Mouse (Mus musculus) forebrain, embryonic 12.5 days (tissue): ENCODE data around the gene Tbc1d1. TPM values are rescaled to one million over a fixed set of nuclear protein-coding genes. Genes with fewer than 3 reads are reported as not detected.
"Not testable (repeated sequence)": the region's sequence is repeated elsewhere in the genome, so short reads cannot be mapped to it uniquely, and the experiment has no call there.

ENCODE experiments used
- ATAC-seq: fragments of 200-750 bp; cut with Nextera tagmentation; 2 replicates; pipeline ENCODE4 v1.8.0; 2017; ENCODE audit warnings: moderate TSS enrichment; ENCODE audit not compliant: low FRiP score
- H3K27ac ChIP-seq: fragments of 300-500 bp; sonication (generic); 2 replicates; pipeline ENCODE4 v1.5.1; 2016; ENCODE audit warnings: mild to moderate bottlenecking
- H3K27me3 ChIP-seq: fragments of 300-500 bp; sonication (generic); 2 replicates; pipeline ENCODE4 v1.6.1; 2016; ENCODE audit warnings: mild to moderate bottlenecking
- H3K36me3 ChIP-seq: fragments of 300-500 bp; sonication (generic); replicated peaks from 2 replicates; pipeline ENCODE4 v1.6.1; 2016; ENCODE audit warnings: mild to moderate bottlenecking
- H3K4me1 ChIP-seq: fragments of 300-500 bp; sonication (generic); 2 replicates; pipeline ENCODE4 v1.6.1; 2016
- H3K4me2 ChIP-seq: fragments of 300-500 bp; sonication (generic); 2 replicates; pipeline ENCODE4 v1.6.1; 2016; ENCODE audit warnings: mild to moderate bottlenecking, moderate library complexity
- H3K4me3 ChIP-seq: fragments of 300-500 bp; sonication (generic); replicated peaks from 2 replicates; pipeline ENCODE4 v1.5.1; 2016; ENCODE audit warnings: mild to moderate bottlenecking
- H3K9ac ChIP-seq: fragments of 300-500 bp; sonication (generic); 2 replicates; pipeline ENCODE4 v1.6.1; 2016; ENCODE audit warnings: mild to moderate bottlenecking
- H3K9me3 ChIP-seq: fragments of 300-500 bp; sonication (generic); 2 replicates; pipeline ENCODE4 v1.6.1; 2016
- WGBS: fragments of 180-500 bp; shearing (Covaris S2); methylation state at CpG from one replicate; pipeline ENCODE4 v1.1.7; 2016; 5-methylcytosine and 5-hydroxymethylcytosine counted together
- polyA plus RNA-seq: library from polyadenylated mRNA; unstranded; fragments of >200 nt; fragmentation: Nextera tagmentation; extraction: Ambion mirVana; gene quantifications from 2 replicates; pipeline ENCODE4 v1.2.1, GENCODE M21; 2016

The Tbc1d1 gene
- polyA plus RNA-seq, 1 experiment from 2014 or later, result 25.3 TPM

- H3K36me3 ChIP-seq, result peaks cover 30% of the 10 kb centered on the region
- H3K27ac ChIP-seq, result peak overlapping the region; percentile 3; the same call in 1 of the 2 replicates
- H3K9ac ChIP-seq, result no peak overlapping the region; the same call in 1 of the 2 replicates
- ATAC-seq, result 0 out of 2 replicates have a peak, but pooled peaks have one; percentile 42
- H3K9me3 ChIP-seq, result no peaks in the 10 kb centered on the region
- no peak overlapping the region for H3K4me2 ChIP-seq
- WGBS, result 44% methylated on average over 5 of the region's 5 CpGs
- no peaks in the 10 kb centered on the region for H3K27me3 ChIP-seq
- peaks cover 23% of the 10 kb centered on the region for H3K4me1 ChIP-seq
- no peak overlapping the region for H3K4me3 ChIP-seq
These were observed 188.0 kb downstream of the Tbc1d1 start for GRCm38 (mm10) chr5:64343972-64344700.

- Histone ChIP-seq H3K27ac (peak overlapping the region; percentile 59; the same call in 1 of the 2 replicates), H3K4me2 (no peak overlapping the region), H3K4me1 (peaks cover 23% of the 10 kb centered on the region), H3K9me3 (no peaks in the 10 kb centered on the region), H3K27me3 (no peaks in the 10 kb centered on the region), H3K36me3 (peaks cover 38% of the 10 kb centered on the region), H3K9ac (no peak overlapping the region), H3K4me3 (no peak overlapping the region)
- 63% methylated on average over 16 of the region's 16 CpGs for WGBS
- ATAC-seq, result peak; percentile 68
These were observed 189.2 kb downstream of the Tbc1d1 start for GRCm38 (mm10) chr5:64345181-64345735.

- peaks cover 23% of the 10 kb centered on the region for H3K4me1 ChIP-seq
- 77% methylated on average over 7 of the region's 7 CpGs for WGBS
- H3K9me3 ChIP-seq, result no peaks in the 10 kb centered on the region
- no peaks in the 10 kb centered on the region for H3K27me3 ChIP-seq
- no peak for ATAC-seq
- H3K27ac ChIP-seq, result peak overlapping the region; percentile 59; the same call in 1 of the 2 replicates
- no peak overlapping the region for H3K4me2 ChIP-seq
- H3K36me3 ChIP-seq, result peaks cover 40% of the 10 kb centered on the region
- H3K9ac ChIP-seq, result no peak overlapping the region
- no peak overlapping the region for H3K4me3 ChIP-seq
These were observed 189.7 kb downstream of the Tbc1d1 start for GRCm38 (mm10) chr5:64345761-64346160.

- Histone ChIP-seq H3K4me1 (peaks cover 23% of the 10 kb centered on the region), H3K4me2 (no peak overlapping the region), H3K4me3 (no peak overlapping the region), H3K27ac (0 out of 2 replicates have a peak overlapping the region, but pooled peaks have one; percentile 36), H3K36me3 (peaks cover 44% of the 10 kb centered on the region), H3K27me3 (no peaks in the 10 kb centered on the region), H3K9ac (no peak overlapping the region), H3K9me3 (no peaks in the 10 kb centered on the region)
- no peak for ATAC-seq
- 92% methylated on average over 6 of the region's 6 CpGs for WGBS
These were observed 190.3 kb downstream of the Tbc1d1 start for GRCm38 (mm10) chr5:64346343-64346885.

- Histone ChIP-seq H3K36me3 (peaks cover 43% of the 10 kb centered on the region), H3K4me1 (peaks cover 23% of the 10 kb centered on the region), H3K4me2 (no peak overlapping the region), H3K27ac (no peak overlapping the region), H3K4me3 (no peak overlapping the region), H3K9me3 (no peaks in the 10 kb centered on the region), H3K9ac (no peak overlapping the region), H3K27me3 (no peaks in the 10 kb centered on the region)
- no peak for ATAC-seq
- WGBS, result 100% methylated on average over 2 of the region's 2 CpGs
These were observed 192.1 kb downstream of the Tbc1d1 start for GRCm38 (mm10) chr5:64348166-64348565.

- Histone ChIP-seq H3K27ac (no peak overlapping the region), H3K36me3 (peaks cover 38% of the 10 kb centered on the region), H3K9ac (no peak overlapping the region), H3K4me2 (no peak overlapping the region), H3K27me3 (no peaks in the 10 kb centered on the region), H3K4me3 (no peak overlapping the region), H3K4me1 (peaks cover 23% of the 10 kb centered on the region), H3K9me3 (no peaks in the 10 kb centered on the region)
- ATAC-seq, result no peak
- 88% methylated on average over 8 of the region's 8 CpGs for WGBS
These were observed 192.7 kb downstream of the Tbc1d1 start for GRCm38 (mm10) chr5:64348780-64349179.

GRCm38 (mm10) chr5:64351968-64352367 is 195.9 kb downstream of the Tbc1d1 start:
- H3K9ac ChIP-seq, result no peak overlapping the region
- H3K4me1 ChIP-seq, result peaks cover 8% of the 10 kb centered on the region
- no peak overlapping the region for H3K4me3 ChIP-seq
- H3K27ac ChIP-seq, result no peak overlapping the region
- ATAC-seq, result no peak
- peaks cover 22% of the 10 kb centered on the region for H3K36me3 ChIP-seq
- no peak overlapping the region for H3K4me2 ChIP-seq
- WGBS, result 88% methylated on average over 6 of the region's 6 CpGs
- no peaks in the 10 kb centered on the region for H3K27me3 ChIP-seq
- H3K9me3 ChIP-seq, result no peaks in the 10 kb centered on the region

GRCm38 (mm10) chr5:64358639-64359584 is 202.8 kb downstream of the Tbc1d1 start:
- Histone ChIP-seq H3K9ac (no peak overlapping the region), H3K36me3 (no peaks in the 10 kb centered on the region), H3K9me3 (no peaks in the 10 kb centered on the region), H3K27me3 (no peaks in the 10 kb centered on the region), H3K4me1 (peaks cover 13% of the 10 kb centered on the region), H3K27ac (no peak overlapping the region), H3K4me2 (no peak overlapping the region), H3K4me3 (no peak overlapping the region)
- ATAC-seq, result no peak
- 81% methylated on average over 18 of the region's 18 CpGs for WGBS

GRCm38 (mm10) chr5:64360147-64360875 is 204.2 kb downstream of the Tbc1d1 start:
- Histone ChIP-seq H3K4me3 (no peak overlapping the region), H3K27me3 (no peaks in the 10 kb centered on the region), H3K27ac (no peak overlapping the region), H3K9ac (no peak overlapping the region), H3K36me3 (no peaks in the 10 kb centered on the region), H3K4me2 (no peak overlapping the region), H3K9me3 (no peaks in the 10 kb centered on the region), H3K4me1 (peaks cover 26% of the 10 kb centered on the region)
- no peak for ATAC-seq
- WGBS, result 81% methylated on average over 8 of the region's 8 CpGs

GRCm38 (mm10) chr5:64360876-64361268 is 204.8 kb downstream of the Tbc1d1 start:
- not testable (repeated sequence) for H3K4me2 ChIP-seq, H3K4me3 ChIP-seq, H3K36me3 ChIP-seq, H3K9me3 ChIP-seq, ATAC-seq, H3K27ac ChIP-seq, H3K27me3 ChIP-seq, H3K9ac ChIP-seq
- H3K4me1 ChIP-seq, result peaks cover 26% of the 10 kb centered on the region

GRCm38 (mm10) chr5:64363859-64364406 is 207.8 kb downstream of the Tbc1d1 start:
- 68% methylated on average over 5 of the region's 5 CpGs for WGBS
- Histone ChIP-seq H3K4me2 (no peak overlapping the region), H3K9me3 (no peaks in the 10 kb centered on the region), H3K4me1 (peaks cover 35% of the 10 kb centered on the region), H3K36me3 (no peaks in the 10 kb centered on the region), H3K9ac (no peak overlapping the region), H3K27ac (peak overlapping the region; percentile 78), H3K4me3 (no peak overlapping the region), H3K27me3 (no peaks in the 10 kb centered on the region)
- 0 out of 2 replicates have a peak, but pooled peaks have one; percentile 13 for ATAC-seq
